Mouse (Mus musculus) C2C12 (cell line): ENCODE measurements around the gene Cd5l. TPM values are rescaled to one million over a fixed set of nuclear protein-coding genes. Genes with fewer than 3 reads are reported as not detected.
"Not testable (repeated sequence)": the region's sequence is repeated elsewhere in the genome, so short reads cannot be mapped to it uniquely, and the experiment has no call there.

Experiments used
- H3K27me3 ChIP-seq: one replicate; pipeline ENCODE4 v1.6.1; 2011; ENCODE audit not compliant: control insufficient read depth, insufficient read depth, insufficient read length
- H3K36me3 ChIP-seq: one replicate; pipeline ENCODE4 v1.6.1; 2011; ENCODE audit not compliant: control insufficient read depth, insufficient read depth
- H3K4me3 ChIP-seq: one replicate; pipeline ENCODE4 v1.5.1; 2011; ENCODE audit warnings: mild to moderate bottlenecking, control low read depth; ENCODE audit not compliant: poor library complexity, insufficient read depth, severe bottlenecking
- H3K79me2 ChIP-seq: one replicate; pipeline ENCODE4 v1.6.1; 2011; ENCODE audit not compliant: control insufficient read depth, insufficient read depth
- H3K79me3 ChIP-seq: one replicate; pipeline ENCODE4 v1.6.1; 2011; ENCODE audit warnings: low read depth, control low read depth
- H3ac ChIP-seq: one replicate; pipeline ENCODE3; 2011; ENCODE audit warnings: low read depth; ENCODE audit not compliant: control insufficient read depth, insufficient read length
- CEBPB ChIP-seq: IDR thresholded peaks from one replicate; pipeline ENCODE4 v1.6.1; 2011; ENCODE audit warnings: low read depth, mild to moderate bottlenecking, control low read depth, moderate library complexity
- CTCF ChIP-seq: IDR thresholded peaks from one replicate; pipeline ENCODE4 v1.5.1; 2011; ENCODE audit not compliant: control insufficient read depth, insufficient read depth, insufficient read length
- FOSL1 ChIP-seq: IDR thresholded peaks from one replicate; pipeline ENCODE4 v1.8.0; 2011; ENCODE audit warnings: mild to moderate bottlenecking, low read length; ENCODE audit not compliant: poor library complexity, insufficient read depth, severe bottlenecking
- MAX ChIP-seq: IDR thresholded peaks from one replicate; pipeline ENCODE4 v1.6.1; 2011; ENCODE audit warnings: mild to moderate bottlenecking, control low read depth
- MYOD1 ChIP-seq: IDR thresholded peaks from one replicate; pipeline ENCODE4 v1.6.1; 2011; ENCODE audit warnings: low read depth; ENCODE audit not compliant: control insufficient read depth, insufficient read length
- MYOG ChIP-seq: IDR thresholded peaks from one replicate; pipeline ENCODE4 v1.6.1; 2011; ENCODE audit not compliant: control insufficient read depth, insufficient read length; ENCODE audit errors: extremely low read depth
- USF1 ChIP-seq: IDR thresholded peaks from one replicate; pipeline ENCODE4 v1.6.1; 2011; ENCODE audit warnings: low read depth, mild to moderate bottlenecking, control low read depth, moderate library complexity
- polyA plus RNA-seq: library from polyadenylated mRNA; unstranded; fragments of >200 nt; fragmentation: generic; extraction: Trizol; gene quantifications from one replicate; pipeline ENCODE4 v1.2.1, GENCODE M21; 2012; ENCODE audit warnings: missing spikeins

The Cd5l gene
- polyA plus RNA-seq, 1 experiment: not detected

GRCm38 (mm10) chr3:87376195-87377165, 18.8 kb downstream of the Cd5l start, which contains the start of gene Fcrl1:
TSS of gene Fcrl1 (plus strand) at chr3:87376387.
- Histone ChIP-seq H3K79me3 (no peaks in the 10 kb centered on the region), H3K79me2 (no peaks in the 10 kb centered on the region), H3ac (no peak within 1 kb of the TSS), H3K36me3 (no peaks in the 10 kb centered on the region), H3K27me3 (peaks cover 4% of the 10 kb centered on the region), H3K4me3 (no peak within 1 kb of the TSS)
- no peak for TF ChIP-seq MAX
- TF ChIP-seq CEBPB: no peak
- TF ChIP-seq USF1: no peak
- TF ChIP-seq CTCF: no peak
- no peak for TF ChIP-seq FOSL1
- no peak for TF ChIP-seq MYOG
- TF ChIP-seq MYOD1: no peak

DNA sequence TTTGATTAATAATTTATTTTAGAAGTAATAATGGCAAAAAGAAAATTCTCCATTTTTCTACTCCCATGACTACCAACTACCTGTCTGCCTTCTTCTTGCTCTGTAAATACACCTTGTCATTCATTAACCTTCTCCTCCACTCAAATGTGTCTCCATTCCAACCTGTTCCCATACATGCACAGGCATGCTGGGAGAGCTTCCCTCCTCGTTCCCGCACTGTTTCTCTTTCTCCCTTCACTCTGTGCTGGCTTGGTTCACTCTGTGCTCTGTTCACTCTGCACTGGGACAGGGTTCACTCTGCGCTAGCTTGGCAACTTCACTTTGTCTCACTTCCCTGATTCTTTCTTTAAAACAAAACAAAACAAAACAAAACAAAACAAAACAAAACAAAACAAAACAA, 19.5 kb downstream of the Cd5l start:
- no peak for TF ChIP-seq MAX
- no peak for TF ChIP-seq CTCF
- no peak for TF ChIP-seq USF1
- TF ChIP-seq MYOD1: no peak
- no peak for TF ChIP-seq FOSL1
- TF ChIP-seq CEBPB: no peak
- TF ChIP-seq MYOG: no peak
- no peak overlapping the region for H3ac ChIP-seq
- no peaks in the 10 kb centered on the region for H3K79me3 ChIP-seq
- peaks cover 4% of the 10 kb centered on the region for H3K27me3 ChIP-seq
- no peaks in the 10 kb centered on the region for H3K79me2 ChIP-seq
- no peak overlapping the region for H3K4me3 ChIP-seq
- H3K36me3 ChIP-seq: no peaks in the 10 kb centered on the region

GRCm38 (mm10) chr3:87377719-87378118, 20.0 kb downstream of the Cd5l start:
- no peaks in the 10 kb centered on the region for H3K36me3 ChIP-seq
- peaks cover 4% of the 10 kb centered on the region for H3K27me3 ChIP-seq
- no peak for TF ChIP-seq CEBPB
- no peak for TF ChIP-seq FOSL1
- TF ChIP-seq MYOG: no peak
- no peak for TF ChIP-seq MAX
- TF ChIP-seq USF1: no peak
- no peak for TF ChIP-seq MYOD1
- no peak for TF ChIP-seq CTCF
- no peaks in the 10 kb centered on the region for H3K79me2 ChIP-seq
- H3ac ChIP-seq: no peak overlapping the region
- no peak overlapping the region for H3K4me3 ChIP-seq
- no peaks in the 10 kb centered on the region for H3K79me3 ChIP-seq

DNA sequence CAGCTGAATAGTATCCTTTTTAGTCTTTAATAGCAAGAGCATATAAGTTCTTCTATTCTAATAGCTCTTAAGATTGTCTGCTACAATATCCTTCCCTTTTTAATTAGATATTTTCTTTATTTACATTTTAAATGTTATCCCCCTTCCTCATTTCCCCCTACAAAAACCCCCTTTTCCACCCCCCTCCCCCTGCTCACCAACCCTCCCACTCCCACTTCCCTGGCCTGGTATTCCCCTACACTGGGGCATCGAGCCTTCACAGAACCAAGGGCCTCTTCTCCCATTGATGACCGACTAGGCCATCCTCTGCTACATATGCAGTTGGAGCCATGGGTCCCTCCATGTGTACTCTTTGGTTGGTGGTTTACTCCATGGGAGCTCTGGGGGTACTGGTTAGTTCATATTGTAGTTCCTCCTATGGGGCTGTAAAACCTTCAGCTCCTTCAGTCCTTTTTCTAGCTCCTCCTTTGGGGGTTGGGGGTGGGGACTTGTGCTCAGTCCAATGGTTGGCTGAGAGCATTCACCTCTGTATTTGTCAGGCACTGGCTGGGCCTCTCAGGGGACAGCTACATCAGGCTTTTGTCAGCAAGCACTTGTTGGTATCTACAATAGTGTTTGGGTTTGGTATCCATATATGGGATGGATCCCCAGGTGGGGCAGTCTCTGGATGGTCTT, 22.1 kb downstream of the Cd5l start:
- H3K27me3 ChIP-seq, H3ac ChIP-seq, H3K79me2 ChIP-seq, H3K4me3 ChIP-seq, H3K36me3 ChIP-seq, H3K79me3 ChIP-seq: not testable (repeated sequence)

GRCm38 (mm10) chr3:87381806-87382712, 24.4 kb downstream of the Cd5l start:
- H3K79me3 ChIP-seq: no peaks in the 10 kb centered on the region
- no peak overlapping the region for H3K4me3 ChIP-seq
- no peak overlapping the region for H3ac ChIP-seq
- TF ChIP-seq CEBPB: no peak
- no peak for TF ChIP-seq MYOD1
- no peaks in the 10 kb centered on the region for H3K36me3 ChIP-seq
- H3K27me3 ChIP-seq: peaks cover 3% of the 10 kb centered on the region
- H3K79me2 ChIP-seq: no peaks in the 10 kb centered on the region
